Mouse (Mus musculus) kidney, postnatal 0 days (tissue): ENCODE data around the gene Slc45a1. TPM values are rescaled to one million over a fixed set of nuclear protein-coding genes. Genes with fewer than 3 reads are reported as not detected.
A peak's percentile ranks its signal among the peaks of the same experiment; 100 is the strongest.

Experiments
- ATAC-seq: fragments of 200-750 bp; cut with Nextera tagmentation; replicated peaks from 2 replicates; pipeline ENCODE4 v1.8.0; 2017; ENCODE audit warnings: low read depth, moderate number of reproducible peaks, moderate TSS enrichment, moderate library complexity; ENCODE audit not compliant: low FRiP score
- DNase-seq: peaks from one replicate; pipeline ENCODE4 v3.0.0-alpha.2; 2016; ENCODE audit warnings: low spot score
- H3K27ac ChIP-seq: fragments of 300-500 bp; sonication (generic); 2 replicates; pipeline ENCODE4 v1.5.1; 2014; ENCODE audit warnings: mild to moderate bottlenecking
- H3K27me3 ChIP-seq: fragments of 300-500 bp; sonication (generic); 2 replicates; pipeline ENCODE4 v1.6.1; 2014; ENCODE audit warnings: low read length, mixed read lengths; ENCODE audit not compliant: insufficient read depth
- H3K36me3 ChIP-seq: fragments of 300-500 bp; sonication (generic); 2 replicates; pipeline ENCODE4 v1.6.1; 2014; ENCODE audit warnings: low read length, mixed read lengths; ENCODE audit not compliant: insufficient read depth
- H3K4me1 ChIP-seq: fragments of 300-500 bp; sonication (generic); replicated peaks from 2 replicates; pipeline ENCODE4 v1.6.1; 2014; ENCODE audit warnings: antibody characterized with exemption, low read length, mixed read lengths; ENCODE audit not compliant: insufficient read depth
- H3K4me2 ChIP-seq: fragments of 300-500 bp; sonication (generic); 2 replicates; pipeline ENCODE4 v1.6.1; 2014; ENCODE audit warnings: mild to moderate bottlenecking, low read length, moderate library complexity, mixed read lengths
- H3K4me3 ChIP-seq: fragments of 300-500 bp; sonication (generic); replicated peaks from 2 replicates; pipeline ENCODE4 v1.5.1; 2014; ENCODE audit warnings: low read depth, low read length
- H3K9ac ChIP-seq: fragments of 300-500 bp; sonication (generic); 2 replicates; pipeline ENCODE4 v1.6.1; 2014; ENCODE audit warnings: low read depth, low read length
- H3K9me3 ChIP-seq: fragments of 300-500 bp; sonication (generic); replicated peaks from 2 replicates; pipeline ENCODE4 v1.6.1; 2016; ENCODE audit warnings: low read length, inconsistent platforms, mixed read lengths
- CTCF ChIP-seq: IDR thresholded peaks from 2 replicates; pipeline ENCODE4 v1.5.1; 2016; ENCODE audit warnings: antibody characterized with exemption, low read depth, mild to moderate bottlenecking, moderate library complexity
- WGBS: fragments of 180-500 bp; shearing (Covaris S2); extraction: QIAGEN DNeasy Blood & Tissue Kit; methylation state at CpG from one replicate; pipeline ENCODE4 v1.1.7; 2014; 5-methylcytosine and 5-hydroxymethylcytosine counted together
- polyA plus RNA-seq: library from polyadenylated mRNA; unstranded; fragments of >200 nt; fragmentation: Nextera tagmentation; extraction: Ambion mirVana; gene quantifications from 2 replicates; pipeline ENCODE4 v1.2.1, GENCODE M21; 2015

Slc45a1 gene
- polyA plus RNA-seq, 1 experiment from 2014 or later, result 0.04 TPM

DNA sequence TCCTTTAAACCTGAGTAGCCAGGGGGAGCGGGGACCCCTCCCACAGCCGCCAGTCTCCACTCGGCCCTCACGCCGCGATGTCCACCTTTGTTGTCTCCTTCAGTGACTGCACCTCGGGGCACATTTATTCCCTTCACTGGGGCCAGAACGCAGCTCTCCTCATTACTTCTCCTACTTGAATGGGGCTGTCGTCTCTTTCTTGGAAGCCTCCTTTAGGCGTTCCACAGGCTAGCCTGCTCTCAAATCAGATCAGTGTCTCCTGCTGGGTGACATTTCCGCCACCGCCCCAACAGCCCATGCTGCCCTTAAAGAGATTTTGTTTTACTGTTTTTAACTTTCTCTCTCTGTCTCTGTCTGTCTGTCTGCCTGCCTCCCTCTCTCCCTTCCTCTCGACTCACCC lies 9.9 kb upstream of the Slc45a1 start:
- peak overlapping the region; percentile 50 for H3K4me2 ChIP-seq
- ATAC-seq (no peak), DNase-seq (no peak)
- no peaks in the 10 kb centered on the region for H3K9me3 ChIP-seq
- WGBS, result 6% methylated on average over 13 of the region's 13 CpGs
- no peak overlapping the region for H3K27ac ChIP-seq
- TF ChIP-seq CTCF, result no peak
- H3K27me3 ChIP-seq, result no peaks in the 10 kb centered on the region
- H3K4me3 ChIP-seq, result 0 out of 2 replicates have a peak overlapping the region, but pooled peaks have one; percentile 1
- H3K36me3 ChIP-seq, result no peaks in the 10 kb centered on the region
- H3K9ac ChIP-seq, result peak overlapping the region; percentile 19; the same call in 1 of the 2 replicates
- H3K4me1 ChIP-seq, result peaks cover 4% of the 10 kb centered on the region; the same call in 1 of the 2 replicates

DNA sequence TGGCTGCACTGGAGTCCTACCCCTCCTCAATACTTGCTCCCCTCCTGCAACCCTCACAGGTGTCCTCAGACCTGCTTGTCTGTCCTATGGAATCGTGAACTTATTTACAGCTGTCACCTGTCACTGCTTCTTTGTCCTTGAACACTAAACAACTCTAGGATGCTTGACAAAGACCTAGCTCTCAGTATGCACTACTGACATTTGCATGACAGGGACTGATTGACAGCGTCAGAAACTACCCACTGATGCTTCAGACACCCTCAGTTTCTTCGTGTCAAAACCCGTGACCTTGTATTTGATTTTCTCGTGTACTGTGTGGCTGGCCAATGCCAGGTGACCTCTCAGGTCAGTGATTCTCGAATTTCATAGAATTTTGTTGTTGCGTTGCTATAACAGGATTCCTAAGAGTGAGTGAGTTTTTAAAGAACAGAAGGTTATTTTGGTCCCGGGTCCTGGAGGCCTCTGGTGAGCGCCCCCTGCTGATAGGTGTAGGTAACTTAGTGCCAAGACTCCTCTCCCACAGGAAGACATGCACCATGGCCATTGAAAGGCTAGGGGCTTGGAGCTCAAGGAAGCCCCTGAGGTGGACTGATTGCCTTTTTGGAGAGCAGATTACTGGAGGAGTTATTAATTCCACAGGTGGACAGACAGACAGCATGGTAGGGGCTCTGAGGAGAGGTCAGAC lies 8.1 kb upstream of the Slc45a1 start:
- DNase-seq (no peak), ATAC-seq (no peak)
- no peaks in the 10 kb centered on the region for H3K27me3 ChIP-seq
- TF ChIP-seq CTCF, result peak; percentile 47; the same call in 1 of the 2 replicates
- H3K4me2 ChIP-seq, result no peak overlapping the region
- no peak overlapping the region for H3K9ac ChIP-seq
- 67% methylated on average over 9 of the region's 9 CpGs for WGBS
- no peak overlapping the region for H3K27ac ChIP-seq
- no peaks in the 10 kb centered on the region for H3K36me3 ChIP-seq
- no peak overlapping the region for H3K4me3 ChIP-seq
- H3K4me1 ChIP-seq, result peaks cover 4% of the 10 kb centered on the region; the same call in 1 of the 2 replicates
- H3K9me3 ChIP-seq, result no peaks in the 10 kb centered on the region

DNA sequence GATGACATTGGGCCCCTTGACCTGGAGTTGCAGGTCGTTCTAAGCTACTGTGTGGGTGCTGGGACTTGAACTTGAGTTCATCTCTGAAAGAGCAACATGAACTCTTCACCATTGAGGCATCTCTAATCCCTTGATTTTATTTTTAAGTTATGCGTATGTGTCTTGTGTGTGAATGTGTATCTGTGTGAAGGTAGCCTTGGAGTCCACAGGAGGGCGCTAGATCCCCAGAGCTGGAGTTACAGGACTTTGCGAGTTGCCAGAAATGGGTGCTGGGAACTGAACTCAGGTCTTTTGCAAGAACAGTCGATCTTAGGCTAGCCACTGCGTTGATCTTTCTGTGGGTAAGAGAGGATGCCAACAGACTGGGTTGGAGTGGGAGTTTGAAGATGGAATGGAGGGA lies 4.5 kb upstream of the Slc45a1 start:
- no peak for DNase-seq
- H3K36me3 ChIP-seq, result no peaks in the 10 kb centered on the region
- H3K4me1 ChIP-seq, result no peaks in the 10 kb centered on the region; the same call in 1 of the 2 replicates
- H3K9ac ChIP-seq, result no peak overlapping the region
- no peak for ATAC-seq
- no peak overlapping the region for H3K27ac ChIP-seq
- WGBS, result 90% methylated on average over 6 of the region's 6 CpGs
- no peak overlapping the region for H3K4me2 ChIP-seq
- H3K27me3 ChIP-seq, result 0 out of 2 replicates have a peak, but pooled peaks cover 6% of the 10 kb centered on the region
- H3K4me3 ChIP-seq, result no peak overlapping the region
- H3K9me3 ChIP-seq, result no peaks in the 10 kb centered on the region
- TF ChIP-seq CTCF, result no peak; the same call in 1 of the 2 replicates

DNA sequence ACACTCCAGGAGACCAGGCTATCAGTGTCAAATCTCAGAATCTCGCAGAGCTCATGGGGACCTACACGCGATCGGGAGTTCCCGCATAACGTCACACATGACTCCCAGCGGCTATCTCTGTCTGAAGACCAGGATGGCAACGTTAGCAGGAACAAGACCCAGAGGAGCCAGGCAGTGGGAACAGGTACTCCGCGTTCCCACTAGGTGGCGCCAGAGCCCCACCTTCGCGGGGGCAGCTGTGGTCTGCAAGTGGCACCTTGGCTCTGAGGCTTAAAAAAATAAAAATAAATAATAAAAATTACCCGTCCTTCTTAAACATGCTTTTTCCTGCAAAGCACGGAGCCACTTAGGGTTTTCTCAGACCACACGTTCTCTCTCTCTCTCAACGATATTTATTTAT lies 4.0 kb upstream of the Slc45a1 start:
- H3K27ac ChIP-seq, result no peak overlapping the region
- peak; percentile 95 for TF ChIP-seq CTCF
- DNase-seq, result peak; percentile 94
- peak overlapping the region; percentile 25; the same call in 1 of the 2 replicates for H3K4me2 ChIP-seq
- H3K9ac ChIP-seq, result no peak overlapping the region
- ATAC-seq, result peak; percentile 71
- H3K4me3 ChIP-seq, result no peak overlapping the region
- 0 out of 2 replicates have a peak, but pooled peaks cover 10% of the 10 kb centered on the region for H3K27me3 ChIP-seq
- H3K36me3 ChIP-seq, result no peaks in the 10 kb centered on the region
- H3K4me1 ChIP-seq, result no peaks in the 10 kb centered on the region
- WGBS, result 5% methylated on average over 17 of the region's 17 CpGs
- no peaks in the 10 kb centered on the region for H3K9me3 ChIP-seq

DNA sequence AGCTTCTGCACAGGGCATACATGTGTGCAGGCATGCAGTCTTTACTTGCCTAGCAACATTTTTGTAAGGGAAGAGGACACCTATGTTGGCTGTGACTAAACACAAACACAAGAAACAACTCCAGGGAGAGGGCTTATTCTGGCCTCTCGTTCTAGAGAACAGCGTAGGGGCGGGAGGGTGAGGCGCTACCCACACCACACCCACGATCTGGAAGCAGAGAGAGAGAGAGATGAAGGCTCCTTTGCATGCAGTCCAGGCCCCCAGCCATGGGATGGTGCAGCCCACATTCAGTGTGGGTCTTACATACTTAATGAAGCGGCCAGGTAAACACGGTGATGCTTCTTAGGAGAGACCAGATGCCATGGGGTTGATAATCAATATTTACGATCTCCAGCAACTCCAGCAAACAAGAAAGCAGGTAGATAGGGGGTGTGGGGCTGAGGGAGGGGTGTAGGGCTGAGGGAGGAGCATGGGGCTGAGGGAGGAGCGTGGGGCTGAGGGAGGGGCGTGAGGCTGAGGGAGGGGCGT lies 1.2 kb upstream of the Slc45a1 start:
- no peak overlapping the region for H3K9ac ChIP-seq
- WGBS, result 43% methylated on average over 11 of the region's 11 CpGs
- no peaks in the 10 kb centered on the region for H3K4me1 ChIP-seq
- no peak overlapping the region for H3K27ac ChIP-seq
- H3K4me3 ChIP-seq, result no peak overlapping the region
- no peaks in the 10 kb centered on the region for H3K36me3 ChIP-seq
- 0 out of 2 replicates have a peak, but pooled peaks cover 10% of the 10 kb centered on the region for H3K27me3 ChIP-seq
- no peak for DNase-seq
- H3K9me3 ChIP-seq, result no peaks in the 10 kb centered on the region
- TF ChIP-seq CTCF, result no peak
- H3K4me2 ChIP-seq, result no peak overlapping the region
- ATAC-seq, result no peak

DNA sequence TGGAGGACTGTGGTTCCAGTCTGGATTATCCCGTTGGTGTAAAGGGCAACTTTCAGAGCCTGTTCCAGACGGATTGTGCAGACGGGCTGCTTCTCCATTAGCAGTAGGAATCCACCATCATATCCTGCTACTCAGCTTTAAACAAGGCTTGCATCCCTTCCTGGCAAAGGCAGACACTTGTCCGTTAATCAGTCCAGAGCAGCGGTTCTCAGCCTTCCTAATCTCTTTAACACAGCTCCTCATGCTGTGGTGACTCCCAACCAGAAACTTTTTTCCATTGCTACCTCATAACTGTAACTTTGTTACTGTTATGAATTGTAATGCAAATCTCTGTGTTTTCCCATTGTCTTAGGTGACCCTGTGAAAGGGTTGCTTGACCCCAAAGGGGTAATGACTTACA lies 2.6 kb downstream of the Slc45a1 start:
- WGBS, result 78% methylated on average over 5 of the region's 5 CpGs

More for the DNA sequence above, 2.6 kb downstream of the Slc45a1 start:
- no peaks in the 10 kb centered on the region for H3K4me1 ChIP-seq
- no peaks in the 10 kb centered on the region for H3K9me3 ChIP-seq
- ATAC-seq, result no peak
- no peak for TF ChIP-seq CTCF
- no peak overlapping the region for H3K27ac ChIP-seq
- no peak for DNase-seq
- no peaks in the 10 kb centered on the region for H3K36me3 ChIP-seq
- no peak overlapping the region for H3K9ac ChIP-seq
- H3K4me2 ChIP-seq, result no peak overlapping the region
- 0 out of 2 replicates have a peak, but pooled peaks cover 10% of the 10 kb centered on the region for H3K27me3 ChIP-seq
- H3K4me3 ChIP-seq, result no peak overlapping the region
